Mouse (Mus musculus): ENCODE data around the gene Dnajb3. TPM values are rescaled to one million over a fixed set of nuclear protein-coding genes. Genes with fewer than 3 reads are reported as not detected.
"Not testable (repeated sequence)": the region's sequence is repeated elsewhere in the genome, so short reads cannot be mapped to it uniquely, and the experiment has no call there.

The Dnajb3 gene
- total and polyA plus RNA-seq, 2 experiments = not detected

DNA sequence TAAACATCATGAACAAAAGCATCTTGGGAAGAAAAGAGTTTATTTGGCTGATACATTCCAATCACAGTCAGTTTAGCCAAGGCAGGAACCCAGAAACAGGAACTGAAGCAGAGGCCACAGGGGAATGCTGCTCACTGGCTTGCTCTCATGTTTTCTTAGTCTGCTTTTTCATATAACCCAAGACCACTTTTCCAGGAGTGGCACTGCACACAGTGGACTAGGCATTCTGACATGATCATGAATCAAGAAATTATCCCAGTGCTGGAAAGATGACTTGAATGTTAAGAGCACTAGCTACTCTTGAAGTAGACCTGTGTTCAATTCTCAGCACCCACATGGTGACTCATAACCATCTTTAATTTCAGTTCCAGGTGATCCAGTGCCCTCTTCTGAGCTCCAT, 20.2 kb upstream of the Dnajb3 start:
- Histone ChIP-seq H3K27me3 (ENCODE audit: control insufficient read depth, insufficient read depth, low read length) (no peaks in the 10 kb centered on the region), H3K4me1 (ENCODE audit: control insufficient read depth, insufficient read depth, low read length) (peaks cover 2% of the 10 kb centered on the region; the same call in 1 of the 2 replicates), H3K79me2 (ENCODE audit: control insufficient read depth, insufficient read depth, low read length) (no peaks in the 10 kb centered on the region), H3K36me3 (ENCODE audit: control insufficient read depth, insufficient read depth, low read length) (no peaks in the 10 kb centered on the region), H3K9ac (ENCODE audit: low read depth, low read length) (no peak overlapping the region), H3K4me3 (ENCODE audit: insufficient read depth, low read depth, low read length) (no peak overlapping the region), H3K27ac (replicated peaks; ENCODE audit: insufficient read depth, low read depth, low read length) (no peak overlapping the region)
- no peak for DNase-seq (ENCODE audit: extremely low read depth, low read depth, low spot score)
- no peak for TF ChIP-seq POLR2A (IDR thresholded peaks at IDR 0.05; ENCODE audit: extremely low read depth, insufficient read depth, low read length)
- no peak for TF ChIP-seq CTCF (IDR thresholded peaks at IDR 0.05; ENCODE audit: low read depth, low read length)

DNA sequence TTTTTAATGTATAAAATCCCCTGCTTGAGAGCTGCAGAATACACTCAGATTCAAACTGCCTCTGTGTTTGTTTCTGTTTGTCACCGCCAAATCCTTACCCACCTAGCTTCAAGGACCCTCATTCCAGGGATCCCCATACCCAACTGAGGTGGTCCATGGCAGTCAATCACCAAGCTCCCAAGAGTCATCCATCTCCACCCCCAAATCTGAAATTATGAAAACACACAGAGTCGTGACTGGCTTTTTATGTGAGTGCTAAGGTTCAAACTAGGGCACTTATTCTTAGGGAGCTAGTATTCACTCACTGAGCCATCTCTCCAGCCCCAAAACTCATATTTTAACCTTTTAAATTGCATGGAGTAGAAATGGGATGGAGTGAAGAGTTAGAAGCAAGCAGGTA, 19.7 kb upstream of the Dnajb3 start:
- H3K36me3 ChIP-seq (ENCODE audit: control insufficient read depth, insufficient read depth, low read length); H3K4me3 ChIP-seq (ENCODE audit: insufficient read depth, low read depth, low read length); H3K9ac ChIP-seq (ENCODE audit: low read depth, low read length); H3K79me2 ChIP-seq (ENCODE audit: control insufficient read depth, insufficient read depth, low read length); H3K4me1 ChIP-seq (ENCODE audit: control insufficient read depth, insufficient read depth, low read length); H3K27me3 ChIP-seq (ENCODE audit: control insufficient read depth, insufficient read depth, low read length); DNase-seq (ENCODE audit: extremely low read depth, low read depth, low spot score): not testable (repeated sequence)
- WGBS = 19% methylated on average over 2 of the region's 2 CpGs
- peak overlapping the region; percentile 13; the same call in 1 of the 2 replicates for H3K27ac ChIP-seq (replicated peaks; ENCODE audit: insufficient read depth, low read depth, low read length)

DNA sequence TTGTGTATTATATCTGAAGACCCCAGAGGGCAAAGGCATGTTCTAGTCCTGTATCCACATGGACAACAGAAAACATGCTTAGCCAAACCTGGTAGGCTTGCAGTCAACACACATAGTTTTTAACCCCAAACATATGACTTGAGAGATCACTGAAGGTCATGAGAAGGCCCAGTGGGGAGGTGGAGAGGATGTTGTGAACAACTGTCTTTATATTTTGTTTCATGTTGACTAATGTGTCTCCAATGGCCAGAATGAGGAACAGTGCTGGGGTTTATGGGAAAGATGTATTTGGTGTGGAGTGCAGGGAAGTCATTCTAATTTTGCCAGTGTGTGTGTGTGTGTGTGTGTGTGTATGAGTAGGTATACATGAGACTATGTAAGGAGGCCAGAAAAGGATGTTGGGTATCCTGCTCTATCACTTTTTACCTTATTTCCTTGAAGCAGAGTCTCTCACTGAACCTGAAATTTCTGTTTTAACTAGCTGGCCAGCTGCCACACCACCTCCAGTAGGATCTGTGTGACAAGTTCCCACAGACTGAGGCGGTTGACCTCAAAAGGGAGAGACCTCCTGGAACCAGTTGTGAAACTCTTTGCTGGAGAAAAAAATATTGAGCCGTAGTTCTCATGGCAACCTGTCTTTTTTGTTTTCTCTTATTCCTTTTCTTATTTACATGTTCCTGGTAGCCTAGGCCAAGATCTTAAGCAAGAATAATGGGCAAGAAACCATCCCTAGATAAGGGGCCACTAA, 18.6 kb upstream of the Dnajb3 start:
- 19% methylated on average over 2 of the region's 2 CpGs for WGBS
- TF ChIP-seq CTCF (IDR thresholded peaks at IDR 0.05; ENCODE audit: low read depth, low read length) = no peak
- no peak overlapping the region for H3K27ac ChIP-seq (replicated peaks; ENCODE audit: insufficient read depth, low read depth, low read length)

DNA sequence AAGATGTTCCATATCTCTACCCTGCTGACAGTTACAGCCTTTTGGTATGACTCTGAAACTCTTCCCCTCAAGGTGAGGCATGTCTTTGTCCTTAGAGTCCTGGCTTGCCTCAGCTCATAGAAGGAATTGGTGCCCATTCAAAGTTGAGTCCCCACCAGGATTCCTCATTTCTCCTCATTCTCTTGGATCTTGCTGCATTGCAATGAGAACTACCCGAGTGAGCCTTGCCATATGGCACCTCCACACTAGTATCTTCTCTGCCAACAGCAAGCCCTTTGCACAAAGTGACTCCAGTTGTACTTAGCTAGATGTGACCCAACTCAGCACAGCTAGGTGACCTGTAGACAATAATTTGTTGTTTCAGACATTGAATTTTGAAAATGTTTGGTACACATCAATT, 18.0 kb upstream of the Dnajb3 start:
- H3K27ac ChIP-seq (replicated peaks; ENCODE audit: insufficient read depth, low read depth, low read length) = no peak overlapping the region
- no peaks in the 10 kb centered on the region for H3K36me3 ChIP-seq (ENCODE audit: control insufficient read depth, insufficient read depth, low read length)
- no peaks in the 10 kb centered on the region for H3K79me2 ChIP-seq (ENCODE audit: control insufficient read depth, insufficient read depth, low read length)
- H3K4me1 ChIP-seq (ENCODE audit: control insufficient read depth, insufficient read depth, low read length) = peaks cover 2% of the 10 kb centered on the region; the same call in 1 of the 2 replicates
- TF ChIP-seq CTCF (IDR thresholded peaks at IDR 0.05; ENCODE audit: low read depth, low read length) = no peak
- TF ChIP-seq POLR2A (IDR thresholded peaks at IDR 0.05; ENCODE audit: extremely low read depth, insufficient read depth, low read length) = no peak
- H3K27me3 ChIP-seq (ENCODE audit: control insufficient read depth, insufficient read depth, low read length) = no peaks in the 10 kb centered on the region
- H3K9ac ChIP-seq (ENCODE audit: low read depth, low read length) = no peak overlapping the region
- 45% methylated on average over 1 of the region's 1 CpGs for WGBS
- peak; percentile 72 for DNase-seq (ENCODE audit: extremely low read depth, low read depth, low spot score)
- no peak overlapping the region for H3K4me3 ChIP-seq (ENCODE audit: insufficient read depth, low read depth, low read length)

More for the DNA sequence above, 18.6 kb upstream of the Dnajb3 start:
- Histone ChIP-seq H3K79me2 (ENCODE audit: control insufficient read depth, insufficient read depth, low read length) (no peaks in the 10 kb centered on the region), H3K27me3 (ENCODE audit: control insufficient read depth, insufficient read depth, low read length) (no peaks in the 10 kb centered on the region), H3K4me1 (ENCODE audit: control insufficient read depth, insufficient read depth, low read length) (peaks cover 2% of the 10 kb centered on the region; the same call in 1 of the 2 replicates), H3K4me3 (ENCODE audit: insufficient read depth, low read depth, low read length) (no peak overlapping the region), H3K9ac (ENCODE audit: low read depth, low read length) (no peak overlapping the region), H3K36me3 (ENCODE audit: control insufficient read depth, insufficient read depth, low read length) (no peaks in the 10 kb centered on the region)
- DNase-seq (ENCODE audit: extremely low read depth, low read depth, low spot score) = peak; percentile 100

DNA sequence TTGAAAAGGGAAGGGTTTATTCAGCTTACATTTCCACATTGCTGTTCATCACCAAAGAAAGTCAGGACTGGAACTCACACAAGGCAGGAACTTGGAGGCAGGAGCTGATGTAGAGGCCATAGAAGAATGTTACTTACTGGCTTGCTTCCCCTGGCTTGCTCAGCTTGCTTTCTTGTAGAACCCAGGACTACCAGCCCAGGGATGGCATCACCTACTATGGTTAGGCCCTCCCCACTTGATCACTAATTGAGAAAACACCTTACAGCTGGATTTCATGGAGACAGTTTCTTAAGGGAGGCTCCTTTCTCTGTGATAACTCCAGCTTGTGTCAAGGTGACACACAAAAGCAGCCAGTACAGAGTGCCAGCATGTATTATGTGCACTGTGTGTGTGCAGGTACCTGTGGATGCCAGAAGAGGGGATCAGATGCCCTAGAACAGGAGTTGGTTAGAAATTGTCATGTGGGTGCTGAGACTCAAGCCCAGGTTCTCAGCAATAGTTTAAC, 17.5 kb upstream of the Dnajb3 start:
- not testable (repeated sequence) for H3K9ac ChIP-seq (ENCODE audit: low read depth, low read length); H3K27me3 ChIP-seq (ENCODE audit: control insufficient read depth, insufficient read depth, low read length); H3K4me1 ChIP-seq (ENCODE audit: control insufficient read depth, insufficient read depth, low read length); H3K79me2 ChIP-seq (ENCODE audit: control insufficient read depth, insufficient read depth, low read length); DNase-seq (ENCODE audit: extremely low read depth, low read depth, low spot score); H3K4me3 ChIP-seq (ENCODE audit: insufficient read depth, low read depth, low read length); H3K27ac ChIP-seq (replicated peaks; ENCODE audit: insufficient read depth, low read depth, low read length); H3K36me3 ChIP-seq (ENCODE audit: control insufficient read depth, insufficient read depth, low read length)

DNA sequence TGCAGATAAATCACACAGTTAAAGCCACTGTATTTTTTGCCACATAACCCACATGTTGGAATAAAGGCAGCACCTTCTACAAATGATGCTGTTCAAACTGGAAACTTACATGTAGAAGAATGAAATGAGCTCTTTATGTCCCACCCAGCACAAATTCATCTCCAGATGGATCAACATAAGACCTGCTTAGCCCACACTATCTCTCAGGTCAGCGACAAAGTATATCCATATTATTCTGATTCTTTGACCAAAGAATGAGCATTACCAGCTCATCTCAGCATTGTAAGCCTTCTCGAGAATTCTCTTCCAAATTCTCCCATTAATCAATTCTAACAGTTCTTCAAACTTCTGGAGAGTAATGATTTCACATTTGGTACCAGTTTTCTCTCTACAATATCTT, 16.6 kb upstream of the Dnajb3 start:
- H3K27me3 ChIP-seq (ENCODE audit: control insufficient read depth, insufficient read depth, low read length) = no peaks in the 10 kb centered on the region
- no peak for DNase-seq (ENCODE audit: extremely low read depth, low read depth, low spot score)
- H3K27ac ChIP-seq (replicated peaks; ENCODE audit: insufficient read depth, low read depth, low read length) = no peak overlapping the region
- no peak for TF ChIP-seq POLR2A (IDR thresholded peaks at IDR 0.05; ENCODE audit: extremely low read depth, insufficient read depth, low read length)
- TF ChIP-seq CTCF (IDR thresholded peaks at IDR 0.05; ENCODE audit: low read depth, low read length) = no peak
- H3K79me2 ChIP-seq (ENCODE audit: control insufficient read depth, insufficient read depth, low read length) = no peaks in the 10 kb centered on the region
- WGBS = 52% methylated on average over 2 of the region's 2 CpGs
- H3K9ac ChIP-seq (ENCODE audit: low read depth, low read length) = no peak overlapping the region
- H3K4me3 ChIP-seq (ENCODE audit: insufficient read depth, low read depth, low read length) = no peak overlapping the region
- H3K36me3 ChIP-seq (ENCODE audit: control insufficient read depth, insufficient read depth, low read length) = peaks cover 5% of the 10 kb centered on the region
- peaks cover 2% of the 10 kb centered on the region; the same call in 1 of the 2 replicates for H3K4me1 ChIP-seq (ENCODE audit: control insufficient read depth, insufficient read depth, low read length)
